Mouse (Mus musculus) limb, embryonic 13.5 days (tissue): Measurements from ENCODE around the gene Spata31d1d. TPM values are rescaled to one million over a fixed set of nuclear protein-coding genes. Genes with fewer than 3 reads are reported as not detected.
"Not testable (repeated sequence)": the region's sequence is repeated elsewhere in the genome, so short reads cannot be mapped to it uniquely, and the experiment has no call there.

Experiments used
- ATAC-seq: fragments of 200-750 bp; cut with Nextera tagmentation; 2 replicates; pipeline ENCODE4 v1.8.0; 2017; ENCODE audit warnings: low read depth, moderate number of reproducible peaks, moderate TSS enrichment; ENCODE audit not compliant: low FRiP score
- H3K27ac ChIP-seq: fragments of 300-500 bp; sonication (generic); 2 replicates; pipeline ENCODE4 v1.5.1; 2015; ENCODE audit warnings: inconsistent platforms, mild to moderate bottlenecking, moderate library complexity
- H3K27me3 ChIP-seq: fragments of 300-500 bp; sonication (generic); 2 replicates; pipeline ENCODE4 v1.6.1; 2015; ENCODE audit warnings: mild to moderate bottlenecking, inconsistent platforms
- H3K36me3 ChIP-seq: fragments of 300-500 bp; sonication (generic); 2 replicates; pipeline ENCODE4 v1.6.1; 2015; ENCODE audit warnings: inconsistent platforms, mild to moderate bottlenecking, moderate library complexity
- H3K4me1 ChIP-seq: fragments of 300-500 bp; sonication (generic); 2 replicates; pipeline ENCODE4 v1.6.1; 2015; ENCODE audit warnings: inconsistent platforms
- H3K4me2 ChIP-seq: fragments of 300-500 bp; sonication (generic); replicated peaks from 2 replicates; pipeline ENCODE4 v1.6.1; 2015; ENCODE audit warnings: inconsistent platforms, mild to moderate bottlenecking, moderate library complexity
- H3K4me3 ChIP-seq: fragments of 300-500 bp; sonication (generic); 2 replicates; pipeline ENCODE4 v1.5.1; 2015; ENCODE audit warnings: moderate library complexity, mild to moderate bottlenecking, inconsistent platforms
- H3K9ac ChIP-seq: fragments of 300-500 bp; sonication (generic); 2 replicates; pipeline ENCODE4 v1.6.1; 2015; ENCODE audit warnings: mild to moderate bottlenecking, inconsistent platforms
- H3K9me3 ChIP-seq: fragments of 300-500 bp; sonication (generic); 2 replicates; pipeline ENCODE4 v1.6.1; 2016; ENCODE audit warnings: inconsistent platforms
- WGBS: fragments of 180-500 bp; shearing (Covaris S2); methylation state at CpG from one replicate; pipeline ENCODE4 v1.1.7; 2015; 5-methylcytosine and 5-hydroxymethylcytosine counted together
- polyA plus RNA-seq: library from polyadenylated mRNA; unstranded; fragments of >200 nt; fragmentation: Nextera tagmentation; extraction: Ambion mirVana; gene quantifications from 2 replicates; pipeline ENCODE4 v1.2.1, GENCODE M21; 2015

Spata31d1d gene
- polyA plus RNA-seq, result not detected in 2 replicates

DNA sequence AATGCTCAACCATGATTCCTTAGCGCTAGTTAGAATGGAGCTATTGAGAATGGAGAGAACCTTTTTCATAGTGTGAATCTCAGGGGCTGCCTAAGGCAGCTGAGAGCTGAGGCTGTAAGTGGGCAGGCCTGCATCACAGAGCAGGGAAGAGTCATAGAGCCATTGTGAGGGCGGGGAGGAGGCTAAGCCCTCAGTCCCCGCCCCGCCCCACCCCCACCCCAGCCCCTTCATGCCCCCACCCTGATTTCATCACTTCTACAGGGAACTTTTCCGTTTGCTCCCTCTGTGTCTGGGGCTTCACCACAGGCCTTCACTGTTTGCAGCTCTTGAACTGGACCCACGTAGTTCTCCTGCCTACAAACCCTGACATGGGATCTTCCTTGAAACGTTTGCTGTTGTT lies at the start of gene Spata31d1d:
TSS of gene Spata31d1d (minus strand) at position 101 of the 400 bp plus-strand sequence.
- H3K4me3 ChIP-seq, result no peak within 1 kb of the TSS
- no peaks in the 10 kb centered on the region for H3K9me3 ChIP-seq
- ATAC-seq, result no peak
- no peaks in the 10 kb centered on the region for H3K36me3 ChIP-seq
- 0 out of 2 replicates have a peak, but pooled peaks cover 3% of the 10 kb centered on the region for H3K27me3 ChIP-seq
- 0 out of 2 replicates have a peak, but pooled peaks cover 6% of the 10 kb centered on the region for H3K4me1 ChIP-seq
- no peak within 1 kb of the TSS for H3K4me2 ChIP-seq
- 40% methylated on average over 7 of the region's 7 CpGs for WGBS
- H3K9ac ChIP-seq, result no peak within 1 kb of the TSS
- H3K27ac ChIP-seq, result no peak within 1 kb of the TSS

DNA sequence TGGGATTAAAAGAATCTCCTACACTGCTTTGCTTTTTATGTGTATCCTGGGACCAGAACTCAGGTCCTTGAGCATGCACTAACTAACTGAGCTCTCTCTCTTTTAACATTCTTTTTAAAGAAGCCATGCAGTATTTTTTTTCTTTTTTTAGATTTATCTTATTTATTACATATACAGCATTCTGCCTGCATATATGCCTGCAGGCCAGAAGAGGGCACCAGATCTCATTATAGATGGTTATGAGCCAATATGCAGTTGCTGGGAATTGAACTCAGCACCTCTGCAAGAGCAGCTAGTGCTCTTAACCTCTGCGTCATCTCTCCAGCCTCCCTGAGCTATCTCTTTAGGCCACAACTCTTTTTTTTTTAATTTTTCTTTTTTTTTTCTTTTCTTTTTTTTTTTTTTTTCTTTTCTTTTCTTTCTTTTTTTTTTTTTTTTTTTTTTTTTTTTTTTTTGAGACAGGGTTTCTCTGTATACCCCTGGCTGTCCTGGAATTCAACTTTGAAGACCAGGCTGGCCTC lies 48.3 kb upstream of the Spata31d1d start:
- ATAC-seq, H3K27ac ChIP-seq, H3K9me3 ChIP-seq, H3K9ac ChIP-seq, H3K4me3 ChIP-seq, H3K4me1 ChIP-seq, H3K27me3 ChIP-seq, H3K4me2 ChIP-seq: not testable (repeated sequence)
- WGBS, result 97% methylated on average over 1 of the region's 1 CpGs
- peaks cover 94% of the 10 kb centered on the region for H3K36me3 ChIP-seq

DNA sequence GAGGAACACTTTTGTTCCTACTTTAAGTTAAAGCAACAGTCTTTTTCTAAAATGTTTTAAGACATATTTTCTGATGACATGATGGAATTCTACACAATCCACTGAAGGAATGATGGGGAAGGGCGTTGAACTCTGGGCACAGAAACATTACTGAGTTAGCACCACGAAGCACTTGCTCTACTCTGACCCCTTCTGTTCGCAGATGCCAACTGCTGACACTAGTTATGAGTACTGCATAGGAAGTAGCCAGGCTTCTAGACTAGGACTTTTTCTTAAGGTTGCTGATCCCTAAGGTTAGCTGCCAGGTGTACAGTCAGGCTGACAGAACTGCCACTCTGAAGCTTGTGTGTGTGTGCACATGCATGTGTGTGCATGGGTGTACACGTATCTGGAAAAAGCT lies 47.7 kb upstream of the Spata31d1d start:
- ATAC-seq, result no peak
- no peaks in the 10 kb centered on the region for H3K9me3 ChIP-seq
- H3K36me3 ChIP-seq, result peaks cover 91% of the 10 kb centered on the region
- WGBS, result 86% methylated on average over 4 of the region's 4 CpGs
- H3K4me3 ChIP-seq, result no peak overlapping the region
- H3K27me3 ChIP-seq, result no peaks in the 10 kb centered on the region
- H3K9ac ChIP-seq, result no peak overlapping the region
- H3K4me2 ChIP-seq, result no peak overlapping the region
- no peaks in the 10 kb centered on the region for H3K4me1 ChIP-seq
- H3K27ac ChIP-seq, result no peak overlapping the region

DNA sequence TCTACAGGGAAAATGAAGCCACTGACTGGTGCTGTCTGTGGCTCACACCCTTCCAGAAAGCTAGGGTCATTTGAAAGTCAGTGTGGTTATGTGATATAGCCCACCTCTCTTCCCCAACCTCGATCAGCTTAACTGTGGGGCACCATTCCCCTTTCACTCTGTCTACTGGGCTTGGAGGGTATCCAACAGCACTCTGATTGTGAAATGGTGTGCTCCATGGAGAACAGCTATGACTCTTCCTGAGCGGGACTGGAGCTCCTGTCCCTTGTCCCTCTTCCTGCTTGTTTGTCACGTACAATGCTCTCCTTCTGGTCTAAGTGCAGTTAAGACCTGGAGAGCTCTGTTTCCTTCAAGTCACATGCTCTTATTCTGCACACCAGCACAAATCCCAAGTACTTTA lies 43.6 kb upstream of the Spata31d1d start:
- Histone ChIP-seq H3K4me1 (peaks cover 9% of the 10 kb centered on the region), H3K4me3 (no peak overlapping the region), H3K27me3 (no peaks in the 10 kb centered on the region), H3K9ac (no peak overlapping the region), H3K4me2 (no peak overlapping the region), H3K36me3 (peaks cover 72% of the 10 kb centered on the region), H3K27ac (no peak overlapping the region), H3K9me3 (no peaks in the 10 kb centered on the region)
- WGBS, result 86% methylated on average over 3 of the region's 3 CpGs
- no peak for ATAC-seq

DNA sequence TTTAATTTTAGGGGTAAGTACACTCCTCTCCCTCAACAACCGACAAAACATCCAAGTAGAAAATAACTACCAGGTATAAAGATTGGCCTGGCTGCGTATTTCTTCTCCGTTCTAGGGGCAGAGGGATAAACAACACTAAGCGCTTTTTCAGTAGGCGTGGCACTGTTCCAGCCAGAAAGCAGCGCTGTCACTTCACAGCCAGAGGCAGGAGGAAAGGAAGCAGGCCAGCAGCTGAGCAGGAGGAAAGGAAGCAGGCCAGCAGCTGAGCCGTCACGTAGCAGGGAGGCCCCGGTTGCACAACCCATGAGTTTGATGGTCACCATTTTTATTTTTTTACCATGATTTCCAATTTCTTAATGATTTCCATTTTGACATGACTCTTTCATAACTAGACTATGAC lies 39.7 kb upstream of the Spata31d1d start:
- H3K9ac ChIP-seq, result no peak overlapping the region

DNA sequence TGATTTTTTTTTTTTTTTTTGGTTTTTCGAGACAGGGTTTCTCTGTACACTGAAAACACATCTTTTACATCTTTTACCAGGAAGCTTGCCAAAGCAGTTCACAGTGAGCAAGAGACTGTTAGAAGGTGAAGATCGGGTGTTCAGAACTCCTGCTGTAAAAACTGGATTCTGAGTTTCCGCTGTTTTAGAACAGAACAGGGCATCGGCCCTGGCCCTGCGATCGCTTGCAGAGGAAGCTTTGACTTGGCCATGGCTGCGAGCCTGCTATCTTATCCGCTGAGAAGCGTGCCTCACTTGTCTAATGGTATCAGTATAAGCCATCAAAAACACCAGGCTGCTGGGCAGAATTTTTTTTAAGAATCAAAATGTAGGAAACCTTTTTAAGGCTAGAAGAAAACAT lies 39.3 kb upstream of the Spata31d1d start:
- Histone ChIP-seq H3K4me2 (peak overlapping the region; percentile 80), H3K27ac (peak overlapping the region; percentile 98), H3K36me3 (peaks cover 32% of the 10 kb centered on the region), H3K4me1 (peaks cover 41% of the 10 kb centered on the region), H3K9me3 (no peaks in the 10 kb centered on the region), H3K9ac (no peak overlapping the region; the same call in 1 of the 2 replicates), H3K4me3 (peak overlapping the region; percentile 86), H3K27me3 (no peaks in the 10 kb centered on the region)
- WGBS, result 69% methylated on average over 9 of the region's 9 CpGs
- no peak for ATAC-seq

More for the DNA sequence above, 39.7 kb upstream of the Spata31d1d start:
- Histone ChIP-seq H3K36me3 (peaks cover 36% of the 10 kb centered on the region), H3K4me3 (no peak overlapping the region), H3K27ac (peak overlapping the region; percentile 98), H3K9me3 (no peaks in the 10 kb centered on the region), H3K4me2 (no peak overlapping the region), H3K27me3 (no peaks in the 10 kb centered on the region), H3K4me1 (peaks cover 37% of the 10 kb centered on the region)
- no peak for ATAC-seq
- 65% methylated on average over 9 of the region's 9 CpGs for WGBS

DNA sequence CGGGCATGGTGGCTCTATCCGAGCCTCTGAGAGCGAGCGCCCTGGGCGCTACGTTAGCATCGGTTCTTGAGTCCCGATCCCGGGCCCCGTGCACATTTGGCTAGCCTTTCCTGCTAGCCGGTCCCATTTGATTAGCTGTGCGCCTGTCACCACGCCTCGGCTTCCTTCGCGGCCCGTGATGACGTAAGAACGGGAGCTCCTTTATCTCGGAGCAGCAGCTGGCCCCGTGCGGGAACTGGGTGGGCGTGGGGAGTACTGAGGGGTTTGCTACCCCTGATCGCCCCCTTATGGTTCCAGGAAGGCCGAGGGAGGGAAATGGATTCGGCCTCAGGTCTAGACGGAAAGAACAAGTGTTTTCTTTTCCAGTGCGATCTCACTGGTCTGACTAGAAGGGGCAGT lies 38.6 kb upstream of the Spata31d1d start:
- WGBS, result under 1% methylated on average over 28 of the region's 28 CpGs
- peak overlapping the region; percentile 98 for H3K27ac ChIP-seq
- peak overlapping the region; percentile 80 for H3K4me2 ChIP-seq
- peak overlapping the region; percentile 86 for H3K4me3 ChIP-seq
- H3K27me3 ChIP-seq, result no peaks in the 10 kb centered on the region
- ATAC-seq, result peak; percentile 85
- H3K9ac ChIP-seq, result peak overlapping the region; percentile 68
- H3K9me3 ChIP-seq, result no peaks in the 10 kb centered on the region
- peaks cover 26% of the 10 kb centered on the region for H3K36me3 ChIP-seq
- H3K4me1 ChIP-seq, result peaks cover 43% of the 10 kb centered on the region

DNA sequence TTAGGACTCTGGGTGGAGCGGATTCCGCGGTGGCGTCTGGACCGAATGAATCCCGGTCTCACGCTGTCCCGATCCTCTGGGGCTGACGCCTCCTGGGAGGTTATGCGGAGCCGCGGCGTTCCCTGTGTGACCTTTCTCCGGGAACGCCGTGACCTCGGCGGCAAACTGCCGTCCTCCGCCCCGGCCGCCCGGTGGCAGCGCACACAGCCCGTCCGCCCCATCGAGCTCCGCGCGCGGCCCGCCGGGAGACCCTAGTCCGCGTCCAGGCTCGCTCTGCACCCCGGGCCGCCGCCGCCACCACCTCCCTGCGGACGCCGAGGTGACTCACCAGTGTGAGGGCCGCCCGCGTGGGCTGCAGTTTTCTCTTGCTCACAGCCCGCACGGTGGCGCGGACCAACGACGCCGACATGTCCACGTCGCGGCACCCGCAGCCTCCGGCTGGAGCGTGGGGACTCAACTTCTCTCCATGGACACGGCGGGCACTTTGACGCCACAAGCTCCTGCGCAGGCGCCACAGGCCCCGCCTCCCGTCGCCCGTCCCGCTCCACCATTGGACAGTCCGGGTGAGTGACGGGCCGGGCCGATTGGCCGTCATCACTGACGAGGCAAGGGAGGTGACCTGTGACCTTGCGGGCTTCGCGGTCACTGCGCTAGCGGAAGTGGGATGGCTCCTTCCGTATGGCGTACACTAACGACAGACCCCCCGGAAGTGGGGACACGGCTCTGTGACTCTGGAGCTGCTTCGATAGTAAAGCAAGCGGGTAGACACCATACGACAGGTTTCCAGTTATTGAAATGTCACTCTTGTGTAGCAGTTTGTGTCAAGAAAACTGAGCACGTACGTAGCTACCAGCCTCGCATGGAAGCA lies 38.0 kb upstream of the Spata31d1d start, which contains the start of gene Isca1:
TSS of gene Isca1 (minus strand) at position 515 of the 868 bp plus-strand sequence.
- Histone ChIP-seq H3K9ac (peak within 1 kb of the TSS; percentile 90), H3K27ac (peak within 1 kb of the TSS; percentile 98), H3K9me3 (no peaks in the 10 kb centered on the region), H3K4me3 (peak within 1 kb of the TSS; percentile 86), H3K4me1 (peaks cover 43% of the 10 kb centered on the region), H3K27me3 (no peaks in the 10 kb centered on the region), H3K4me2 (peak within 1 kb of the TSS; percentile 80), H3K36me3 (peaks cover 21% of the 10 kb centered on the region)
- ATAC-seq, result peak; percentile 96
- WGBS, result under 1% methylated on average over 91 of the region's 91 CpGs

DNA sequence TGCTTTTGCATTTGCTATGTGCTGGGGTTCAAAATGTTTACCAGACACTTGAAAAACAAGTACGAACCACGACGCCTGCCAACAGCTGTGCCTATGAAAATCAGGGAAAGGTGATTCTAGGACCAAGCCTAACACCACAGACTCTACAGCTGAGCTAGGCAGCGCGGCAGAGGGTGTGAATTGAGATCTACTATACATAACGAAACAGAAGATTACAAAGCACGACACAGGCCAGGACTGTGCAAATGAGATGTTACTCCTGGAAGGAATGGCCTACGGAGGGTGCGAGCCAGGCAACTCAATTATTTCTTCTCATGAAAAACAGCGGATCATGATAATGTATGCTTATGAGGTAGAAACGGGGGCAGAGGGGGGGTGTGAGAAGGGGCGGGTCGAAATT lies 37.0 kb upstream of the Spata31d1d start:
- H3K9ac ChIP-seq, result peak overlapping the region; percentile 90
- H3K27ac ChIP-seq, result 0 out of 2 replicates have a peak overlapping the region, but pooled peaks have one; percentile 98
- WGBS, result 38% methylated on average over 13 of the region's 13 CpGs

DNA sequence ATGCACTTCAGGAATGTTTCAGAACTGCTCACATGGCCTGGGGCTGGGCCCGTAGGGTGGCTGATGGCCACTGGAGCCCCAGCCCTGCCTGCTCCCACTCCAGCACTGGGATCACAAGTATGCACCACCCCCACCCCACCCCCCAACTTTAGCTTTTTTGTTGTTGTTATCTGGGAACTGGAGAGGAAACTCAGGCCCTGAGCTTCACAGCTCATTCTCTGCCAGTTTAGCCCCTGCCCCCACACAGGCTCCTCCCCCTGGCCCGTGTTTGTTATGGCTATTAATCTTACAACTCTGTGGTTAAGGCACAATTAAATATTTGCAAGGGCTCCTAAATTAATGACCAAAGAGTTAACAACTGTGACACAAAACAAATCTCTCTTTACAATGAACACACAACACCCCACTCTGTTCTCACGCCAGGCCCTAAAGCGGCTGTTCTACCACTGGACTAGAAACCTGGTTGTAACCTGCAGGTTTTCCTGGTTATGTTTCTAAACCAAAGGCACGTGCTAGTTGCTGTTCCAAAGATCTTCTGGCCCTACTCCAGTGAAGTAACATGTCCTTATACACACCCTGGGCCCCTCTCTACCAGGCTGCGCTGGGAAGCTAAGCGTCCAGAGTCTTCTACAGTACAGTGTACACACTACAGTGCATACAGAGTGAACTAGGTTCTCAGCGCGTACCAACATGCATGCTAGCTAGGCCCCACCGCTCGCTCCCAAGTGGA lies 35.4 kb upstream of the Spata31d1d start:
- Histone ChIP-seq H3K9me3 (no peaks in the 10 kb centered on the region), H3K4me3 (no peak overlapping the region), H3K27me3 (no peaks in the 10 kb centered on the region), H3K27ac (no peak overlapping the region; the same call in 1 of the 2 replicates), H3K36me3 (peaks cover 21% of the 10 kb centered on the region), H3K4me1 (peaks cover 43% of the 10 kb centered on the region), H3K9ac (0 out of 2 replicates have a peak overlapping the region, but pooled peaks have one; percentile 35), H3K4me2 (peak overlapping the region; percentile 80)
- 64% methylated on average over 11 of the region's 11 CpGs for WGBS
- no peak for ATAC-seq

More for the DNA sequence above, 37.0 kb upstream of the Spata31d1d start:
- Histone ChIP-seq H3K9me3 (no peaks in the 10 kb centered on the region), H3K36me3 (peaks cover 21% of the 10 kb centered on the region), H3K27me3 (no peaks in the 10 kb centered on the region), H3K4me1 (peaks cover 43% of the 10 kb centered on the region), H3K4me2 (peak overlapping the region; percentile 80), H3K4me3 (peak overlapping the region; percentile 86)
- ATAC-seq, result no peak

DNA sequence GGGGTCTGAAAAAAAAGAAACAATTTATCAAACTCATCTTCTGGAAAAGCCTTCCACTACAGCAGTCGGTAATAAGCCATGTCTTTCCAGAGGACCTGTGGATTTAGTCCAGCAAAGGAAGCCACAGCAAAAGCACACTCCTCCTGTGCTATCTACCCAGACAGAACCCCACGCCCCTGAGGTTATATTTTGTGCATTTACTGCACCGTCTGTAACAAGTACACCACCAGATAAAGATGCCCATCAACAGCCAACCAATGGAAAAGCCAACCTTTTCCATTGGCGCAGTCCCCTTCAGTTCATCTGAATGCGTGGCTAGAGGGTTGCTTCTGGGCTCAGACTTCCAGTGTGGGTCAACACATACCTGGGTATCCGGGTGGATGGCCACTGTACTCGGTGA lies 31.2 kb upstream of the Spata31d1d start:
- H3K4me3 ChIP-seq, result no peak overlapping the region
- no peaks in the 10 kb centered on the region for H3K27me3 ChIP-seq
- H3K36me3 ChIP-seq, result peaks cover 58% of the 10 kb centered on the region
- no peaks in the 10 kb centered on the region for H3K9me3 ChIP-seq
- H3K4me2 ChIP-seq, result no peak overlapping the region
- WGBS, result 92% methylated on average over 7 of the region's 7 CpGs
- H3K9ac ChIP-seq, result no peak overlapping the region
- peaks cover 21% of the 10 kb centered on the region for H3K4me1 ChIP-seq
- no peak for ATAC-seq
- H3K27ac ChIP-seq, result no peak overlapping the region

DNA sequence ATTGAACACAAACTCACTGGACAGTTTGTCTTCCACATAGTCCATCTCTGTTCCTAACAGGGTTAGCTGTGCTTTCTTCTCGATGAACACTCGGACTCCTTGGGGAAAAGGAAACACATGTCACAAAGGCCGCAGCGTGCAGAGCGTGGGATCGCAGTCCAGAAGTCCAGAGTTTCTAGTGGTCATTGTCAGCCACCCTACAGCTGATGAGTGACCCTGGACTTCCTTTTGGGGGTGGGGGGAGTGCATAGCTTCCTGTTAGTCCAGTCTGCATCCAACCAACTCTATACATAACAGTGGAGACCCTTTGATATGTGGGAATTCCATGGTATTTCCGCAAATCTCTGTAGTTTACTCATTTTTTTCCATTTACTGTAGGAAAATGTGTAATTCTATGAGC lies 25.4 kb upstream of the Spata31d1d start:
- no peak overlapping the region for H3K4me2 ChIP-seq
- peaks cover 74% of the 10 kb centered on the region for H3K36me3 ChIP-seq
- H3K9me3 ChIP-seq, result no peaks in the 10 kb centered on the region
- 95% methylated on average over 7 of the region's 7 CpGs for WGBS
- no peaks in the 10 kb centered on the region for H3K4me1 ChIP-seq
- H3K4me3 ChIP-seq, result no peak overlapping the region
- H3K27ac ChIP-seq, result no peak overlapping the region
- H3K27me3 ChIP-seq, result no peaks in the 10 kb centered on the region
- no peak overlapping the region for H3K9ac ChIP-seq
- ATAC-seq, result no peak
